Mouse (Mus musculus): ENCODE results near the gene Fkbp10.

GRCm38 (mm10) chr11:100423836-100424235 is 8.3 kb downstream of the Fkbp10 start:
- no peak for TF ChIP-seq CTCF (IDR thresholded peaks at IDR 0.05; ENCODE audit: borderline replicate concordance, insufficient read depth, low read length)
- no peak for TF ChIP-seq POLR2A (IDR thresholded peaks at IDR 0.05; ENCODE audit: low read depth, low read length)

All from embryonic fibroblast, embryonic 13.5 days (primary cell).